Mouse (Mus musculus): ENCODE measurements around the gene Trib3. TPM values are rescaled to one million over a fixed set of nuclear protein-coding genes. Genes with fewer than 3 reads are reported as not detected.
A peak's percentile ranks its signal among the peaks of the same experiment; 100 is the strongest.

The Trib3 gene
- total RNA-seq, 1 experiment, result 18.5 TPM

- no peak for DNase-seq (ENCODE audit: low read depth, low spot score)
- no peak for TF ChIP-seq ZC3H11A (IDR thresholded peaks at IDR 0.05; ENCODE audit: borderline replicate concordance, low read depth, low read length)
- no peak for TF ChIP-seq MAFK (IDR thresholded peaks at IDR 0.05; ENCODE audit: insufficient read depth, low read depth, low read length)
- Histone ChIP-seq H3K4me1 (ENCODE audit: control insufficient read depth in 2 of 2, insufficient read depth in 2 of 2, low read length in 2 of 2, poor library complexity in 1 of 2) (no peaks in the 10 kb centered on the region; a peak in 1 of 4 replicates), H3K36me3 (ENCODE audit: control insufficient read depth, insufficient read depth, low read length, poor library complexity, severe bottlenecking) (peaks cover 24% of the 10 kb centered on the region), H3K9ac (ENCODE audit: insufficient read depth, low read depth, low read length, poor library complexity, severe bottlenecking) (no peak overlapping the region), H3K4me3 (ENCODE audit: insufficient read depth in 1 of 2, low read depth in 1 of 2, low read length in 2 of 2, poor library complexity in 1 of 2, severe bottlenecking in 1 of 2) (no peak overlapping the region), H3K27ac (ENCODE audit: insufficient read depth, low read depth, low read length, poor library complexity, severe bottlenecking) (no peak overlapping the region), H3K9me3 (ENCODE audit: control insufficient read depth, insufficient read depth, low read depth, low read length) (no peaks in the 10 kb centered on the region)
- in situ Hi-C loops (cut with MboI; ENCODE audit: low sequenced_read_pairs in 2 of 2, unreplicated experiment in 2 of 2), result no loop called here
These were observed 38.4 kb downstream of the Trib3 start for GRCm38 (mm10) chr2:152305480-152305879.

GRCm38 (mm10) chr2:152303781-152304180 lies 40.1 kb downstream of the Trib3 start:
- no peak overlapping the region for H3K27ac ChIP-seq (ENCODE audit: insufficient read depth, low read depth, low read length, poor library complexity, severe bottlenecking)
- TF ChIP-seq CHD2 (IDR thresholded peaks at IDR 0.05; ENCODE audit: low read depth, low read length), result no peak
- no peak for TF ChIP-seq ZNF384 (IDR thresholded peaks at IDR 0.05; ENCODE audit: low read depth, low read length)
- no peak for TF ChIP-seq ZC3H11A (IDR thresholded peaks at IDR 0.05; ENCODE audit: borderline replicate concordance, low read depth, low read length)
- no peak for TF ChIP-seq HCFC1 (IDR thresholded peaks at IDR 0.05; ENCODE audit: borderline replicate concordance, insufficient read depth, low read length)
- no peak for TF ChIP-seq MAFK (IDR thresholded peaks at IDR 0.05; ENCODE audit: insufficient read depth, low read depth, low read length)
- in situ Hi-C loops (cut with MboI; ENCODE audit: low sequenced_read_pairs in 2 of 2, unreplicated experiment in 2 of 2), result no loop called here
- H3K9ac ChIP-seq (ENCODE audit: insufficient read depth, low read depth, low read length, poor library complexity, severe bottlenecking), result no peak overlapping the region
- H3K9me3 ChIP-seq (ENCODE audit: control insufficient read depth, insufficient read depth, low read depth, low read length), result no peaks in the 10 kb centered on the region
- H3K36me3 ChIP-seq (ENCODE audit: control insufficient read depth, insufficient read depth, low read length, poor library complexity, severe bottlenecking), result peaks cover 20% of the 10 kb centered on the region
- no peak for DNase-seq (ENCODE audit: low read depth, low spot score)
- no peaks in the 10 kb centered on the region; a peak in 1 of 4 replicates for H3K4me1 ChIP-seq (ENCODE audit: control insufficient read depth in 2 of 2, insufficient read depth in 2 of 2, low read length in 2 of 2, poor library complexity in 1 of 2)
- no peak overlapping the region for H3K4me3 ChIP-seq (ENCODE audit: insufficient read depth in 1 of 2, low read depth in 1 of 2, low read length in 2 of 2, poor library complexity in 1 of 2, severe bottlenecking in 1 of 2)

GRCm38 (mm10) chr2:152302862-152303261 lies 41.0 kb downstream of the Trib3 start:
- Histone ChIP-seq H3K4me1 (ENCODE audit: control insufficient read depth in 2 of 2, insufficient read depth in 2 of 2, low read length in 2 of 2, poor library complexity in 1 of 2) (no peaks in the 10 kb centered on the region; a peak in 1 of 4 replicates), H3K4me3 (ENCODE audit: insufficient read depth in 1 of 2, low read depth in 1 of 2, low read length in 2 of 2, poor library complexity in 1 of 2, severe bottlenecking in 1 of 2) (no peak overlapping the region), H3K27ac (ENCODE audit: insufficient read depth, low read depth, low read length, poor library complexity, severe bottlenecking) (no peak overlapping the region), H3K9me3 (ENCODE audit: control insufficient read depth, insufficient read depth, low read depth, low read length) (no peaks in the 10 kb centered on the region), H3K9ac (ENCODE audit: insufficient read depth, low read depth, low read length, poor library complexity, severe bottlenecking) (no peak overlapping the region), H3K36me3 (ENCODE audit: control insufficient read depth, insufficient read depth, low read length, poor library complexity, severe bottlenecking) (peaks cover 13% of the 10 kb centered on the region)
- TF ChIP-seq ZNF384 (IDR thresholded peaks at IDR 0.05; ENCODE audit: low read depth, low read length) (no peak), CHD2 (IDR thresholded peaks at IDR 0.05; ENCODE audit: low read depth, low read length) (no peak), HCFC1 (IDR thresholded peaks at IDR 0.05; ENCODE audit: borderline replicate concordance, insufficient read depth, low read length) (no peak), MAFK (IDR thresholded peaks at IDR 0.05; ENCODE audit: insufficient read depth, low read depth, low read length) (no peak), ZC3H11A (IDR thresholded peaks at IDR 0.05; ENCODE audit: borderline replicate concordance, low read depth, low read length) (no peak)
- in situ Hi-C loops (cut with MboI; ENCODE audit: low sequenced_read_pairs in 2 of 2, unreplicated experiment in 2 of 2), result no loop called here
- DNase-seq (ENCODE audit: low read depth, low spot score), result no peak

DNA sequence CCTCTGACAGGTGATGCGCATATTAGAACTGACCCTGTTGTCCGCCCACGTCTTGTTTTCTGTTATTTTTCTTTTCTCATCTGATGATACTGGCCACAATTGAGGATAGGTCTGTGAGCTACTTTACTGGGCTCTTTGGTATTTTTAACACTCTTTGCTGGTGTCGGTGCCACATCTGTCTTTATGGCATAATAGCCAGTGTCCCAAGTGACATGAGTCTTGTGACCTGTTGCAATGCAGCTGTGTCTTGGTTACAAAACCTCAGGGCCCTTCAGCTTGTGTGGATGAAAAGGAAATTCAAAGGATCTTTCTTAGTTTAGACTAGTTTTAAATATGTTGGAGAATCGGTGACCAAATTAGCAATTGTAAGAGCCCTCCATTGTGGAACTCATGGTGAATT lies 49.3 kb downstream of the Trib3 start:
- DNase-seq (ENCODE audit: low read depth, low spot score), result no peak
- H3K36me3 ChIP-seq (ENCODE audit: control insufficient read depth, insufficient read depth, low read length, poor library complexity, severe bottlenecking), result no peaks in the 10 kb centered on the region
- H3K9me3 ChIP-seq (ENCODE audit: control insufficient read depth, insufficient read depth, low read depth, low read length), result no peaks in the 10 kb centered on the region
- H3K9ac ChIP-seq (ENCODE audit: insufficient read depth, low read depth, low read length, poor library complexity, severe bottlenecking), result peak overlapping the region; percentile 89; the same call in 1 of the 2 replicates
- peaks cover 0 to 3% of the 10 kb centered on the region in 2 experiments; a peak in 1 of 4 replicates for H3K4me1 ChIP-seq (ENCODE audit: control insufficient read depth in 2 of 2, insufficient read depth in 2 of 2, low read length in 2 of 2, poor library complexity in 1 of 2)
- no peak overlapping the region for H3K27ac ChIP-seq (ENCODE audit: insufficient read depth, low read depth, low read length, poor library complexity, severe bottlenecking)
- peak overlapping the region; percentile 81 to 89 for H3K4me3 ChIP-seq (ENCODE audit: insufficient read depth in 1 of 2, low read depth in 1 of 2, low read length in 2 of 2, poor library complexity in 1 of 2, severe bottlenecking in 1 of 2)
- in situ Hi-C loops (cut with MboI; ENCODE audit: low sequenced_read_pairs in 2 of 2, unreplicated experiment in 2 of 2), result no loop called here
- TF ChIP-seq CHD2 (IDR thresholded peaks at IDR 0.05; ENCODE audit: low read depth, low read length), result no peak
- no peak for TF ChIP-seq MAFK (IDR thresholded peaks at IDR 0.05; ENCODE audit: insufficient read depth, low read depth, low read length)
- TF ChIP-seq ZNF384 (IDR thresholded peaks at IDR 0.05; ENCODE audit: low read depth, low read length), result no peak
- TF ChIP-seq ZC3H11A (IDR thresholded peaks at IDR 0.05; ENCODE audit: borderline replicate concordance, low read depth, low read length), result no peak
- TF ChIP-seq HCFC1 (IDR thresholded peaks at IDR 0.05; ENCODE audit: borderline replicate concordance, insufficient read depth, low read length), result no peak

Data from ES-E14 (cell line).